Mouse (Mus musculus) thymus, postnatal 4 days (tissue): ENCODE data around the gene Macrod1.
A peak's percentile ranks its signal among the peaks of the same experiment; 100 is the strongest.

Experiments used
- DNase-seq: peaks from one replicate; pipeline ENCODE4 v3.0.0; 2021

The Macrod1 gene

GRCm38 (mm10) chr19:7083035-7083794 is 26.6 kb downstream of the Macrod1 start:
- no peak for DNase-seq

GRCm38 (mm10) chr19:7084734-7085133 is 28.1 kb downstream of the Macrod1 start:
- DNase-seq, result no peak

GRCm38 (mm10) chr19:7088558-7088957 is 31.9 kb downstream of the Macrod1 start:
- peak; percentile 29 for DNase-seq

- no peak for DNase-seq
Observed at GRCm38 (mm10) chr19:7089050-7089449, 32.4 kb downstream of the Macrod1 start.

GRCm38 (mm10) chr19:7089842-7090251 is 33.2 kb downstream of the Macrod1 start:
- no peak for DNase-seq

- DNase-seq, result no peak
Observed at GRCm38 (mm10) chr19:7090369-7091064, 33.9 kb downstream of the Macrod1 start.

- DNase-seq, result no peak
Observed at GRCm38 (mm10) chr19:7091448-7092050, 34.9 kb downstream of the Macrod1 start.

- DNase-seq, result no peak
Observed at GRCm38 (mm10) chr19:7092756-7093155, 36.1 kb downstream of the Macrod1 start.

- DNase-seq, result no peak
Observed at GRCm38 (mm10) chr19:7099620-7100155, 43.1 kb downstream of the Macrod1 start.

- no peak for DNase-seq
Observed at GRCm38 (mm10) chr19:7102039-7102438, 45.4 kb downstream of the Macrod1 start.

- no peak for DNase-seq
Observed at GRCm38 (mm10) chr19:7103349-7103992, 46.9 kb downstream of the Macrod1 start.

GRCm38 (mm10) chr19:7103993-7104401 is 47.4 kb downstream of the Macrod1 start:
- no peak for DNase-seq

- no peak for DNase-seq
Observed at GRCm38 (mm10) chr19:7105544-7105943, 48.9 kb downstream of the Macrod1 start, which contains the start of gene Flrt1. TSS of gene Flrt1 (minus strand) at chr19:7105729.

- DNase-seq, result no peak
Observed at GRCm38 (mm10) chr19:7106566-7106965, 50.0 kb downstream of the Macrod1 start.

GRCm38 (mm10) chr19:7107174-7107573 is 50.6 kb downstream of the Macrod1 start:
- DNase-seq, result no peak

GRCm38 (mm10) chr19:7108114-7108905 is 51.7 kb downstream of the Macrod1 start:
- peak; percentile 66 for DNase-seq

GRCm38 (mm10) chr19:7110097-7110496 is 53.5 kb downstream of the Macrod1 start:
- no peak for DNase-seq

GRCm38 (mm10) chr19:7110875-7111274 is 54.3 kb downstream of the Macrod1 start:
- DNase-seq, result no peak

- no peak for DNase-seq
Observed at GRCm38 (mm10) chr19:7111309-7111708, 54.7 kb downstream of the Macrod1 start.

GRCm38 (mm10) chr19:7111710-7112109 is 55.1 kb downstream of the Macrod1 start:
- DNase-seq, result no peak

- DNase-seq, result no peak
Observed at GRCm38 (mm10) chr19:7112628-7113027, 56.0 kb downstream of the Macrod1 start.

- no peak for DNase-seq
Observed at GRCm38 (mm10) chr19:7113574-7113973, 57.0 kb downstream of the Macrod1 start.
